Mouse (Mus musculus): ENCODE data around the gene Prima1. TPM values are rescaled to one million over a fixed set of nuclear protein-coding genes. Genes with fewer than 3 reads are reported as not detected.

The Prima1 gene
- not detected in 2 replicates for polyA plus RNA-seq (2016; fragmentation: Nextera tagmentation; extraction: Ambion mirVana)

GRCm38 (mm10) chr12:103242083-103242581 lies at the start of gene Prima1:
Prima1 (minus strand) TSS chr12:103242150.
- H3K4me1 ChIP-seq = peaks cover 20% of the 10 kb centered on the region
- peaks cover 69% of the 10 kb centered on the region for H3K27me3 ChIP-seq (ENCODE audit: low read depth, poor library complexity, severe bottlenecking)
- H3K4me3 ChIP-seq = peak within 1 kb of the TSS; percentile 73
- under 1% methylated on average over 54 of the region's 54 CpGs for WGBS
- no peaks in the 10 kb centered on the region for H3K36me3 ChIP-seq
- H3K9me3 ChIP-seq (replicated peaks) = no peaks in the 10 kb centered on the region
- peak; percentile 86 for DNase-seq (ENCODE audit: low spot score)
- peak within 1 kb of the TSS; percentile 85 for H3K27ac ChIP-seq

- Histone ChIP-seq H3K36me3 (no peaks in the 10 kb centered on the region), H3K4me3 (no peak overlapping the region), H3K9me3 (replicated peaks) (no peaks in the 10 kb centered on the region), H3K27me3 (ENCODE audit: low read depth, poor library complexity, severe bottlenecking) (0 out of 2 replicates have a peak, but pooled peaks cover 6% of the 10 kb centered on the region), H3K4me1 (peaks cover 6% of the 10 kb centered on the region; the same call in 1 of the 2 replicates), H3K27ac (no peak overlapping the region)
- DNase-seq (ENCODE audit: low spot score) = no peak
- WGBS = 72% methylated on average over 4 of the region's 4 CpGs
Observed at GRCm38 (mm10) chr12:103287276-103287675, 45.3 kb upstream of the Prima1 start.

- H3K27ac ChIP-seq = no peak overlapping the region
- H3K27me3 ChIP-seq (ENCODE audit: low read depth, poor library complexity, severe bottlenecking) = 0 out of 2 replicates have a peak, but pooled peaks cover 6% of the 10 kb centered on the region
- no peak overlapping the region for H3K4me3 ChIP-seq
- peaks cover 13% of the 10 kb centered on the region; the same call in 1 of the 2 replicates for H3K4me1 ChIP-seq
- no peaks in the 10 kb centered on the region for H3K9me3 ChIP-seq (replicated peaks)
- WGBS = 93% methylated on average over 3 of the region's 3 CpGs
- H3K36me3 ChIP-seq = no peaks in the 10 kb centered on the region
- no peak for DNase-seq (ENCODE audit: low spot score)
Observed at GRCm38 (mm10) chr12:103283411-103283810, 41.5 kb upstream of the Prima1 start.

GRCm38 (mm10) chr12:103282936-103283335 lies 41.0 kb upstream of the Prima1 start:
- WGBS = 74% methylated on average over 6 of the region's 6 CpGs
- no peak overlapping the region for H3K4me3 ChIP-seq
- H3K36me3 ChIP-seq = no peaks in the 10 kb centered on the region
- 0 out of 2 replicates have a peak, but pooled peaks cover 6% of the 10 kb centered on the region for H3K27me3 ChIP-seq (ENCODE audit: low read depth, poor library complexity, severe bottlenecking)
- no peaks in the 10 kb centered on the region for H3K9me3 ChIP-seq (replicated peaks)
- peaks cover 13% of the 10 kb centered on the region; the same call in 1 of the 2 replicates for H3K4me1 ChIP-seq
- DNase-seq (ENCODE audit: low spot score) = no peak
- H3K27ac ChIP-seq = no peak overlapping the region

- Histone ChIP-seq H3K4me1 (peaks cover 13% of the 10 kb centered on the region; the same call in 1 of the 2 replicates), H3K27me3 (ENCODE audit: low read depth, poor library complexity, severe bottlenecking) (0 out of 2 replicates have a peak, but pooled peaks cover 6% of the 10 kb centered on the region), H3K9me3 (replicated peaks) (no peaks in the 10 kb centered on the region), H3K36me3 (no peaks in the 10 kb centered on the region), H3K4me3 (no peak overlapping the region), H3K27ac (no peak overlapping the region)
- WGBS = 41% methylated on average over 4 of the region's 4 CpGs
- no peak for DNase-seq (ENCODE audit: low spot score)
Observed at GRCm38 (mm10) chr12:103281912-103282311, 40.0 kb upstream of the Prima1 start.

GRCm38 (mm10) chr12:103281491-103281890 lies 39.5 kb upstream of the Prima1 start:
- no peaks in the 10 kb centered on the region for H3K9me3 ChIP-seq (replicated peaks)
- H3K4me3 ChIP-seq = no peak overlapping the region
- 0 out of 2 replicates have a peak, but pooled peaks cover 6% of the 10 kb centered on the region for H3K27me3 ChIP-seq (ENCODE audit: low read depth, poor library complexity, severe bottlenecking)
- 44% methylated on average over 2 of the region's 2 CpGs for WGBS
- H3K4me1 ChIP-seq = peaks cover 13% of the 10 kb centered on the region; the same call in 1 of the 2 replicates
- no peak overlapping the region for H3K27ac ChIP-seq
- H3K36me3 ChIP-seq = no peaks in the 10 kb centered on the region
- no peak for DNase-seq (ENCODE audit: low spot score)

- Histone ChIP-seq H3K4me1 (peaks cover under 1% of the 10 kb centered on the region; the same call in 1 of the 2 replicates), H3K9me3 (replicated peaks) (no peaks in the 10 kb centered on the region), H3K4me3 (no peak overlapping the region), H3K36me3 (no peaks in the 10 kb centered on the region), H3K27me3 (ENCODE audit: low read depth, poor library complexity, severe bottlenecking) (no peaks in the 10 kb centered on the region), H3K27ac (no peak overlapping the region)
- WGBS = 85% methylated on average over 4 of the region's 4 CpGs
- no peak for DNase-seq (ENCODE audit: low spot score)
Observed at GRCm38 (mm10) chr12:103276422-103276821, 34.5 kb upstream of the Prima1 start.

GRCm38 (mm10) chr12:103273732-103274131 lies 31.8 kb upstream of the Prima1 start:
- Histone ChIP-seq H3K4me1 (no peaks in the 10 kb centered on the region), H3K27me3 (ENCODE audit: low read depth, poor library complexity, severe bottlenecking) (no peaks in the 10 kb centered on the region), H3K27ac (no peak overlapping the region), H3K9me3 (replicated peaks) (no peaks in the 10 kb centered on the region), H3K4me3 (no peak overlapping the region), H3K36me3 (no peaks in the 10 kb centered on the region)
- DNase-seq (ENCODE audit: low spot score) = no peak
- 92% methylated on average over 2 of the region's 2 CpGs for WGBS

GRCm38 (mm10) chr12:103273051-103273450 lies 31.1 kb upstream of the Prima1 start:
- 63% methylated on average over 6 of the region's 6 CpGs for WGBS
- Histone ChIP-seq H3K9me3 (replicated peaks) (no peaks in the 10 kb centered on the region), H3K4me1 (peaks cover 3% of the 10 kb centered on the region), H3K36me3 (no peaks in the 10 kb centered on the region), H3K27ac (no peak overlapping the region), H3K4me3 (no peak overlapping the region), H3K27me3 (ENCODE audit: low read depth, poor library complexity, severe bottlenecking) (no peaks in the 10 kb centered on the region)
- no peak for DNase-seq (ENCODE audit: low spot score)

- H3K27ac ChIP-seq = no peak overlapping the region
- H3K4me1 ChIP-seq = peaks cover 10% of the 10 kb centered on the region
- no peaks in the 10 kb centered on the region for H3K36me3 ChIP-seq
- no peak overlapping the region for H3K4me3 ChIP-seq
- no peaks in the 10 kb centered on the region for H3K27me3 ChIP-seq (ENCODE audit: low read depth, poor library complexity, severe bottlenecking)
- 92% methylated on average over 3 of the region's 3 CpGs for WGBS
- no peaks in the 10 kb centered on the region for H3K9me3 ChIP-seq (replicated peaks)
- DNase-seq (ENCODE audit: low spot score) = no peak
Observed at GRCm38 (mm10) chr12:103272176-103272575, 30.2 kb upstream of the Prima1 start.

- peaks cover 13% of the 10 kb centered on the region for H3K4me1 ChIP-seq
- no peak overlapping the region for H3K27ac ChIP-seq
- WGBS = 22% methylated on average over 3 of the region's 3 CpGs
- H3K9me3 ChIP-seq (replicated peaks) = no peaks in the 10 kb centered on the region
- H3K36me3 ChIP-seq = no peaks in the 10 kb centered on the region
- H3K4me3 ChIP-seq = no peak overlapping the region
- no peaks in the 10 kb centered on the region for H3K27me3 ChIP-seq (ENCODE audit: low read depth, poor library complexity, severe bottlenecking)
- DNase-seq (ENCODE audit: low spot score) = no peak
Observed at GRCm38 (mm10) chr12:103266605-103267004, 24.7 kb upstream of the Prima1 start.

- peak; percentile 55 for DNase-seq (ENCODE audit: low spot score)
- no peaks in the 10 kb centered on the region for H3K27me3 ChIP-seq (ENCODE audit: low read depth, poor library complexity, severe bottlenecking)
Observed at GRCm38 (mm10) chr12:103262017-103262865, 20.3 kb upstream of the Prima1 start.

GRCm38 (mm10) chr12:103252901-103253434 lies 11.0 kb upstream of the Prima1 start:
- 92% methylated on average over 8 of the region's 8 CpGs for WGBS
- Histone ChIP-seq H3K9me3 (replicated peaks) (no peaks in the 10 kb centered on the region), H3K27me3 (ENCODE audit: low read depth, poor library complexity, severe bottlenecking) (no peaks in the 10 kb centered on the region), H3K4me3 (no peak overlapping the region), H3K36me3 (no peaks in the 10 kb centered on the region), H3K4me1 (0 out of 2 replicates have a peak, but pooled peaks cover 4% of the 10 kb centered on the region), H3K27ac (no peak overlapping the region)
- no peak for DNase-seq (ENCODE audit: low spot score)

More at GRCm38 (mm10) chr12:103262017-103262865, 20.3 kb upstream of the Prima1 start:
- H3K27ac ChIP-seq = no peak overlapping the region
- H3K4me1 ChIP-seq = 0 out of 2 replicates have a peak, but pooled peaks cover 6% of the 10 kb centered on the region
- no peaks in the 10 kb centered on the region for H3K36me3 ChIP-seq
- 66% methylated on average over 13 of the region's 13 CpGs for WGBS
- no peaks in the 10 kb centered on the region for H3K9me3 ChIP-seq (replicated peaks)
- no peak overlapping the region for H3K4me3 ChIP-seq

Measured in limb, embryonic 10.5 days (tissue).